Mouse (Mus musculus) urinary bladder, postnatal 0 days (tissue): Measurements from ENCODE around the gene Serbp1. TPM values are rescaled to one million over a fixed set of nuclear protein-coding genes. Genes with fewer than 3 reads are reported as not detected.

ENCODE experiments used
- polyA plus RNA-seq: library from polyadenylated mRNA; unstranded; fragments of >200 nt; fragmentation: Nextera tagmentation; extraction: Ambion mirVana; gene quantifications from 2 replicates; pipeline ENCODE4 v1.2.1, GENCODE M21; 2015

Gene Serbp1
- polyA plus RNA-seq = 228 and 253 TPM in 2 replicates

DNA sequence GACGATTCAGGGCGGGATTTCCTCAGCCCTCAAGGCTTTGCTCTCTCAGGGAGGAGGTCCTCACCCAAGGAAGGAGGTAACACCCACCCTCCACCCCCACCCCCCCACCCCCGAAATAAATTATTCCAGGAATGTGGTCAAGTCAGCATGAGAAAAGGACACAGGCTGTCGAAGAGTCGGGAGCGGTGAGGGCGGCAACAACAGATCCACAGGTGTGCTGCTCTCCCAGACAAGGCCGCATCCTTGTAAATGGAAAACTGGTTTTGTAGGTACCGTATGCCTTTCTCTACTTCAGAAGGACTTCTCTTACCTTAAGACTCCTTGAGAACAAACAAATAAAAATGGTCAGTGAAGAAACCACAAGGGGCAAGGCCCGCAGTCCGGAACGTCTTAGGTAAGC, at the start of gene Serbp1:
TSS of gene Serbp1 (plus strand) at position 200 of the 400 bp plus-strand sequence.

Other genes starting within 250 kb of the Serbp1 start
- 16.0 and 18.0 TPM in 2 replicates for gene Gadd45a, start 200.7 kb upstream of the Serbp1 start, polyA plus RNA-seq
- gene Il12rb2, start 138.0 kb downstream of the Serbp1 start, polyA plus RNA-seq = 0.08 TPM in 1 of 2 replicates, not detected in the other